Mouse (Mus musculus): ENCODE results near the gene Gm3095. TPM values are rescaled to one million over a fixed set of nuclear protein-coding genes. Genes with fewer than 3 reads are reported as not detected.

The Gm3095 gene
- 0.25 TPM in 1 of 2 replicates, not detected in the other for polyA plus RNA-seq (2015; fragmentation: Nextera tagmentation; extraction: Ambion mirVana)

DNA sequence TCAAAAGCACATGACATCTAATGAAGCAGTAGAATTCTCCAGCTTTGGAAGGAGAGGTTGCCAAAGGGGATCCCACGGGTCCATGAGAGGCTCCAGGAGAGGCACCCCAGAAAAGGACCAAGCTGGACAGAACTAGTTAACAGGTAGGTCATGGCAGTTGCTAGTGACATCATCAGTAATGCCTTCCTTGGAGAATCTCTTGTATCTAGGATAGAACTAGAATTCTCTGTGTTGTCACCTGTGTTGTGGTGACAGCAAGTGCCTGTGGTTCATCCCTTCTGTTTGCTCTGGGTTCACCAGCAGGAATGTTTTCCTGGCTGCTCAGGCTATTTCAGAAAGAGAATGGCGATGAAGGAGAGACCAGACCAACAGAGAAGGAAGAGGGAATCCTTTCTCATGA is at the start of gene Gm3095:
Gene Gm3095, plus strand, starts transcription at position 301 of the 400 bp plus-strand sequence.

DNA sequence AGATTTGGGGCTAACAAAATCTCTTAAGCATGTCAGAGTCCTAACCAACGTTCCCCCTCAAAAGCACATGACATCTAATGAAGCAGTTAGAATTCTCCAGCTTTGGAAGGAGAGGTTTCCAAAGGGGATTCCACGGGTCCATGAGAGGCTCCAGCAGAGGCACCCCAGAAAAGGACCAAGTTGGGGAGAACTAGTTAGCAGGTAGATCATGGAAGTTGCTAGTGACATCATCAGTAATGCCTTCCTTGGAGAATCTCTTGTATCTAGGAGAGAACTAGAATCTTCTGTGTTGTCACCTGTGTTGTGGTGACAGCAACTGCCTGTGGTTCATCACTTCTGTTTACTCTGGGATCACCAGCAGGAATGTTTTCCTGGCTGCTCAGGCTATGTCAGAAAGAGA is 31.9 kb upstream of the Gm3095 start, which contains the start of gene Gm3029:
Gene Gm3029, plus strand, starts transcription at position 301 of the 400 bp plus-strand sequence.

DNA sequence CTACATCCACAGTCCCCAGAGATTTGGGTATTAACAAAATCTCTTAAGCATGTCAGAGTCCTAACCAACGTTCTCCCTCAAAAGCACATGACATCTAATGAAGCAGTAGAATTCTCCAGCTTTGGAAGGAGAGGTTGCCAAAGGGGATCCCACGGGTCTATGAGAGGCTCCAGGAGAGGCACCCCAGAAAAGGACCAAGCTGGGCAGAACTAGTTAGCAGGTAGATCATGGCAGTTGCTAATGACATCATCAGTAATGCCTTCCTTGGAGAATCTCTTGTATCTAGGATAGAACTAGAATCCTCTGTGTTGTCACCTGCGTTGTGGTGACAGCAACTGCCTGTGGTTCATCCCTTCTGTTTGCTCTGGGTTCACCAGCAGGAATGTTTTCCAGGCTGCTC is 34.7 kb downstream of the Gm3095 start, which contains the start of gene Gm3099:
Gene Gm3099, plus strand, starts transcription at position 301 of the 400 bp plus-strand sequence.

Other genes starting within 250 kb of the Gm3095 start
- gene Gm3002, start 153.5 kb upstream of the Gm3095 start, polyA plus RNA-seq (2015; fragmentation: Nextera tagmentation; extraction: Ambion mirVana), result 0.14 and 0.27 TPM in 2 replicates
- gene Gm3033, start 117.3 kb upstream of the Gm3095 start, polyA plus RNA-seq (2015; fragmentation: Nextera tagmentation; extraction: Ambion mirVana), result not detected in 2 replicates
- gene Gm2916, start 79.4 kb upstream of the Gm3095 start, polyA plus RNA-seq (2015; fragmentation: Nextera tagmentation; extraction: Ambion mirVana), result 0.18 TPM in 1 of 2 replicates, not detected in the other
- not detected in 2 replicates for gene Gm3029, start 31.8 kb upstream of the Gm3095 start, polyA plus RNA-seq (2015; fragmentation: Nextera tagmentation; extraction: Ambion mirVana)
- gene Gm3099, start 34.8 kb downstream of the Gm3095 start, polyA plus RNA-seq (2015; fragmentation: Nextera tagmentation; extraction: Ambion mirVana), result not detected in 2 replicates
- 0.11 and 0.30 TPM in 2 replicates for gene Gm5796, start 60.4 kb downstream of the Gm3095 start, polyA plus RNA-seq (2015; fragmentation: Nextera tagmentation; extraction: Ambion mirVana)
- gene Gm3115, start 120.6 kb downstream of the Gm3095 start, polyA plus RNA-seq (2015; fragmentation: Nextera tagmentation; extraction: Ambion mirVana), result not detected in 2 replicates
- gene Gm8108, start 147.0 kb downstream of the Gm3095 start, polyA plus RNA-seq (2015; fragmentation: Nextera tagmentation; extraction: Ambion mirVana), result 0.55 TPM in 1 of 2 replicates, not detected in the other
- gene Gm3127, start 201.5 kb downstream of the Gm3095 start, polyA plus RNA-seq (2015; fragmentation: Nextera tagmentation; extraction: Ambion mirVana), result not detected in 2 replicates
- 0.19 and 0.58 TPM in 2 replicates for gene Gm2974, start 219.0 kb downstream of the Gm3095 start, polyA plus RNA-seq (2015; fragmentation: Nextera tagmentation; extraction: Ambion mirVana)